Mouse (Mus musculus) kidney, adult 2 months (tissue): ENCODE measurements around the gene Gm45711.

Experiments used
- CTCF ChIP-seq: fragments of 200-500 bp; conservative IDR thresholded peaks from 2 replicates; pipeline ENCODE4 v1.5.1; 2011; ENCODE audit warnings: low read depth, mild to moderate bottlenecking, control low read depth, low read length, moderate library complexity, mixed read lengths; ENCODE audit not compliant: insufficient read depth, insufficient read length
- POLR2A ChIP-seq: fragments of 200-500 bp; IDR thresholded peaks from one replicate; pipeline ENCODE4 v1.6.1; 2011; ENCODE audit warnings: low read depth, low read length, control low read depth

DNA sequence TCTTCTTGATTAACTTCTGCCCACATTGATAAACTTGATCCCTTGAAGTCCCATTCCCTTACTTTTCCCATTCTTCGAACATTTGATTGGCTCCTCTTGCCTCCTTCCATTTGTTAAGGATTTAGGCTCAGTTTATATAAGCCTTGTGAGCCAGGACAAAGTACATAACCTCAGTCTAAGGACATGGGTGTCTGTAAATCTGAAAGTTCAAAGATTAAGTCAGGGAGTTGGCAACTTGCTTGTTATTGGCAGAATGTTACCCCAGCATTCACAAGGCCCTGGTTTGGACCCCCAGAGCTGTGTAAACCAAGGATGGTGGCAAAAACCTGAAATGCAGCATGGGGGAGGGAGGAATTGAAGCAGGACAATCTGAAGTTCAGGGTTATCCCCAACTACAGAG is 15.5 kb downstream of the Gm45711 start:
- TF ChIP-seq CTCF = no peak
- no peak for TF ChIP-seq POLR2A
